Mouse (Mus musculus): ENCODE data around the gene Selenoo. TPM values are rescaled to one million over a fixed set of nuclear protein-coding genes. Genes with fewer than 3 reads are reported as not detected.

Selenoo gene
- total and polyA plus RNA-seq, 2 experiments, result 91.0 to 122 TPM

DNA sequence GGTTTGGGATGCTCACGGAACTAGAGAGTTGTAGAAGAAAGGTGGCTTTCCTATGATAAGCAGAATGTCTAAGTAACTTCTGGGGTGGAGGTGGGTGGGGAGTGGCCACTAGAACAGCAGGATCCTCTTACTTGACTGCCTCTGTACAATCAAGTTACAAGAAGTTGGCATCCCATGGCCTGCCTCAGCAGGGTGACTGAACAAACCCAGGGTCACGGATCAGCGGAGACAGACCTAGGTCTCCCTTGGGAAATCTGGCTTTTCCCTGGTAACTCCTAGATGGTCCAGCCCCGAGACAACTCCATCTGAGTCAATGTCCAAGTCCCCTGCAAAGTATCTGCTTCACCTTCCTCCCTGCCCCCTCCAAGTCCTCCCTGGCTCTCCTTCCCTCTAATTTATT, 59.0 kb downstream of the Selenoo start:
- WGBS, result 72% methylated on average over 4 of the region's 4 CpGs
- H3K27ac ChIP-seq (replicated peaks; ENCODE audit: insufficient read depth, low read depth, low read length), result no peak overlapping the region
- no peak for TF ChIP-seq CTCF (IDR thresholded peaks at IDR 0.05; ENCODE audit: low read depth, low read length)
- no peak for TF ChIP-seq POLR2A (IDR thresholded peaks at IDR 0.05; ENCODE audit: extremely low read depth, insufficient read depth, low read length)

GRCm38 (mm10) chr15:89148496-89149270, 59.8 kb downstream of the Selenoo start:
- Histone ChIP-seq H3K79me2 (ENCODE audit: control insufficient read depth, insufficient read depth, low read length) (no peaks in the 10 kb centered on the region), H3K9ac (ENCODE audit: low read depth, low read length) (peak overlapping the region; percentile 74), H3K36me3 (ENCODE audit: control insufficient read depth, insufficient read depth, low read length) (no peaks in the 10 kb centered on the region), H3K27ac (replicated peaks; ENCODE audit: insufficient read depth, low read depth, low read length) (no peak overlapping the region), H3K4me1 (ENCODE audit: control insufficient read depth, insufficient read depth, low read length) (peaks cover 2% of the 10 kb centered on the region; the same call in 1 of the 2 replicates), H3K27me3 (ENCODE audit: control insufficient read depth, insufficient read depth, low read length) (peaks cover 22% of the 10 kb centered on the region), H3K4me3 (ENCODE audit: insufficient read depth, low read depth, low read length) (peak overlapping the region; percentile 86)
- TF ChIP-seq POLR2A (IDR thresholded peaks at IDR 0.05; ENCODE audit: extremely low read depth, insufficient read depth, low read length) (no peak), CTCF (IDR thresholded peaks at IDR 0.05; ENCODE audit: low read depth, low read length) (no peak)
- 16% methylated on average over 25 of the region's 25 CpGs for WGBS
- no peak for DNase-seq (ENCODE audit: extremely low read depth, low read depth, low spot score)

More for the DNA sequence above, 59.0 kb downstream of the Selenoo start:
- Histone ChIP-seq H3K9ac (ENCODE audit: low read depth, low read length) (no peak overlapping the region), H3K36me3 (ENCODE audit: control insufficient read depth, insufficient read depth, low read length) (no peaks in the 10 kb centered on the region), H3K27me3 (ENCODE audit: control insufficient read depth, insufficient read depth, low read length) (peaks cover 22% of the 10 kb centered on the region), H3K79me2 (ENCODE audit: control insufficient read depth, insufficient read depth, low read length) (no peaks in the 10 kb centered on the region), H3K4me3 (ENCODE audit: insufficient read depth, low read depth, low read length) (no peak overlapping the region), H3K4me1 (ENCODE audit: control insufficient read depth, insufficient read depth, low read length) (peaks cover 2% of the 10 kb centered on the region; the same call in 1 of the 2 replicates)
- no peak for DNase-seq (ENCODE audit: extremely low read depth, low read depth, low spot score)

DNA sequence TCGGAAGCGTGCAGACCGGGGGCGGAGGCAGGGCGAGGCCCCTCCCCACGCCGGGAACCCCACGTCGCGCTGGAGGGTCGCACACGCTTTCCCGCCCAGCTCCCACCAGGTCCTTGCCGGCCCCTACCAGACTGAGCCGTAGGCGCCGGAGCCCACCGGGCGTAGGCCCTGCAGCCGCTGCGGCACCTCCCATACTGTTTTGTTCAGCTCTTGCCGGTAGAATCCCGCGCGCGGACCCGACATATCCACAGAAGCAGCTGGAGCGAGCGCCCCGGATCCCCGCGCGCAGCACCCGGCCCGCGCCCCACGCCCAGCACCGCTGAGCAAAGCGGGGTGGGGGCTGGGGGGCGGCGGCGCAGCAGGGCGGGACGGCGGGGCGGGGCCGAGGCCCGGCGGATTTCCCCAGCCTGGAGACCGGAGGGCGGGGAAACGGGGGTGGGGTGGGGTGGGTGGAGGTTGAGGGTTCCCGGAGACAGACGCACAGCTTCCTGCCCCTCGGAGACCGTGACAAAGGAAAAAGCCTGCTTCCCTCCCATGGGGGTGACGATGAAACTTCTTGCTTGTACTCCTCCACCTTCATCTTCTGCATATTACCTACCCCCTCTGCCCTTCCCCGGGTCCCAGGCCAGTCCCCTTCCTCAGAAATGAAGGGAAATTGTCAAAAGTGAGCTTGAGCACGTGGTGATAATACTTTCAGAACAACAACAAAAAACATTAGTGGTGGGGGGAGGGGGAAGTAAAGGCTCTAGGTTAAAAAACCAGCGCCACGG, 60.6 kb downstream of the Selenoo start, which contains the start of gene Mapk11:
Gene Mapk11 (minus strand): TSS at position 358 of the 770 bp plus-strand sequence.
- WGBS, result under 1% methylated on average over 53 of the region's 61 CpGs
- peak within 1 kb of the TSS; percentile 74 for H3K9ac ChIP-seq (ENCODE audit: low read depth, low read length)
- peaks cover 2% of the 10 kb centered on the region; the same call in 1 of the 2 replicates for H3K4me1 ChIP-seq (ENCODE audit: control insufficient read depth, insufficient read depth, low read length)
- no peak for DNase-seq (ENCODE audit: extremely low read depth, low read depth, low spot score)
- no peak for TF ChIP-seq POLR2A (IDR thresholded peaks at IDR 0.05; ENCODE audit: extremely low read depth, insufficient read depth, low read length)
- TF ChIP-seq CTCF (IDR thresholded peaks at IDR 0.05; ENCODE audit: low read depth, low read length), result no peak
- H3K4me3 ChIP-seq (ENCODE audit: insufficient read depth, low read depth, low read length), result peak within 1 kb of the TSS; percentile 86
- H3K36me3 ChIP-seq (ENCODE audit: control insufficient read depth, insufficient read depth, low read length), result no peaks in the 10 kb centered on the region
- H3K27ac ChIP-seq (replicated peaks; ENCODE audit: insufficient read depth, low read depth, low read length), result no peak within 1 kb of the TSS
- peaks cover 22% of the 10 kb centered on the region for H3K27me3 ChIP-seq (ENCODE audit: control insufficient read depth, insufficient read depth, low read length)
- H3K79me2 ChIP-seq (ENCODE audit: control insufficient read depth, insufficient read depth, low read length), result no peaks in the 10 kb centered on the region

Other genes with a start within 250 kb of the Selenoo start
- 59.7 and 68.3 TPM in 2 replicates for gene Pim3, start 226.9 kb upstream of the Selenoo start, total RNA-seq (2014; rRNA removed)
- 17.7 and 31.2 TPM in 2 replicates for gene Pim3, start 226.9 kb upstream of the Selenoo start, polyA plus RNA-seq (2012; rRNA removed)
- 0.20 and 0.28 TPM in 2 replicates for gene Ttll8, start 134.7 kb upstream of the Selenoo start, total RNA-seq (2014; rRNA removed)
- gene Ttll8, start 134.7 kb upstream of the Selenoo start, polyA plus RNA-seq (2012; rRNA removed), result 0.02 and 0.24 TPM in 2 replicates
- gene Mlc1, start 110.1 kb upstream of the Selenoo start, total RNA-seq (2014; rRNA removed), result 0.07 TPM in 1 of 2 replicates, not detected in the other
- gene Mlc1, start 110.1 kb upstream of the Selenoo start, polyA plus RNA-seq (2012; rRNA removed), result not detected in 2 replicates
- gene Mov10l1, start 106.2 kb upstream of the Selenoo start, total RNA-seq (2014; rRNA removed), result not detected in 2 replicates
- gene Mov10l1, start 106.2 kb upstream of the Selenoo start, polyA plus RNA-seq (2012; rRNA removed), result not detected in 2 replicates
- gene Panx2, start 29.4 kb upstream of the Selenoo start, total RNA-seq (2014; rRNA removed), result not detected in 2 replicates
- not detected in 2 replicates for gene Panx2, start 29.4 kb upstream of the Selenoo start, polyA plus RNA-seq (2012; rRNA removed)
- gene Trabd, start 14.0 kb upstream of the Selenoo start, total RNA-seq (2014; rRNA removed), result 64.0 and 64.4 TPM in 2 replicates
- 65.5 and 81.6 TPM in 2 replicates for gene Trabd, start 14.0 kb upstream of the Selenoo start, polyA plus RNA-seq (2012; rRNA removed)
- gene Tubgcp6, start 34.0 kb downstream of the Selenoo start, total RNA-seq (2014; rRNA removed), result 6.5 and 7.5 TPM in 2 replicates
- gene Tubgcp6, start 34.0 kb downstream of the Selenoo start, polyA plus RNA-seq (2012; rRNA removed), result 9.1 and 13.2 TPM in 2 replicates
- gene Hdac10, start 39.6 kb downstream of the Selenoo start, total RNA-seq (2014; rRNA removed), result 10.0 and 10.5 TPM in 2 replicates
- 16.8 and 22.0 TPM in 2 replicates for gene Hdac10, start 39.6 kb downstream of the Selenoo start, polyA plus RNA-seq (2012; rRNA removed)
- 2.4 and 3.3 TPM in 2 replicates for gene Mapk12, start 51.6 kb downstream of the Selenoo start, total RNA-seq (2014; rRNA removed)
- gene Mapk12, start 51.6 kb downstream of the Selenoo start, polyA plus RNA-seq (2012; rRNA removed), result 1.6 and 2.1 TPM in 2 replicates
- gene Mapk11, start 60.5 kb downstream of the Selenoo start, total RNA-seq (2014; rRNA removed), result 0.74 and 1.1 TPM in 2 replicates
- gene Mapk11, start 60.5 kb downstream of the Selenoo start, polyA plus RNA-seq (2012; rRNA removed), result 1.1 and 1.3 TPM in 2 replicates
- 80.0 and 111 TPM in 2 replicates for gene Plxnb2, start 91.7 kb downstream of the Selenoo start, total RNA-seq (2014; rRNA removed)
- 189 and 199 TPM in 2 replicates for gene Plxnb2, start 91.7 kb downstream of the Selenoo start, polyA plus RNA-seq (2012; rRNA removed)
- gene Dennd6b, start 107.4 kb downstream of the Selenoo start, total RNA-seq (2014; rRNA removed), result 2.8 and 3.4 TPM in 2 replicates
- gene Dennd6b, start 107.4 kb downstream of the Selenoo start, polyA plus RNA-seq (2012; rRNA removed), result 8.4 and 10.0 TPM in 2 replicates
- gene Ppp6r2, start 122.5 kb downstream of the Selenoo start, total RNA-seq (2014; rRNA removed), result 43.9 and 57.5 TPM in 2 replicates
- gene Ppp6r2, start 122.5 kb downstream of the Selenoo start, polyA plus RNA-seq (2012; rRNA removed), result 115 and 143 TPM in 2 replicates
- gene Sbf1, start 226.2 kb downstream of the Selenoo start, total RNA-seq (2014; rRNA removed), result 22.3 and 32.7 TPM in 2 replicates
- 75.5 and 99.0 TPM in 2 replicates for gene Sbf1, start 226.2 kb downstream of the Selenoo start, polyA plus RNA-seq (2012; rRNA removed)
- gene Adm2, start 233.6 kb downstream of the Selenoo start, total RNA-seq (2014; rRNA removed), result not detected in 2 replicates
- not detected in 2 replicates for gene Adm2, start 233.6 kb downstream of the Selenoo start, polyA plus RNA-seq (2012; rRNA removed)
- gene Miox, start 245.3 kb downstream of the Selenoo start, total RNA-seq (2014; rRNA removed), result 0.28 and 0.54 TPM in 2 replicates
- gene Miox, start 245.3 kb downstream of the Selenoo start, polyA plus RNA-seq (2012; rRNA removed), result 0.31 and 0.32 TPM in 2 replicates

All from liver, adult 2 months (tissue).